Mouse (Mus musculus): Measurements from ENCODE around the gene Cops3.
A peak's percentile ranks its signal among the peaks of the same experiment; 100 is the strongest.

The Cops3 gene

DNA sequence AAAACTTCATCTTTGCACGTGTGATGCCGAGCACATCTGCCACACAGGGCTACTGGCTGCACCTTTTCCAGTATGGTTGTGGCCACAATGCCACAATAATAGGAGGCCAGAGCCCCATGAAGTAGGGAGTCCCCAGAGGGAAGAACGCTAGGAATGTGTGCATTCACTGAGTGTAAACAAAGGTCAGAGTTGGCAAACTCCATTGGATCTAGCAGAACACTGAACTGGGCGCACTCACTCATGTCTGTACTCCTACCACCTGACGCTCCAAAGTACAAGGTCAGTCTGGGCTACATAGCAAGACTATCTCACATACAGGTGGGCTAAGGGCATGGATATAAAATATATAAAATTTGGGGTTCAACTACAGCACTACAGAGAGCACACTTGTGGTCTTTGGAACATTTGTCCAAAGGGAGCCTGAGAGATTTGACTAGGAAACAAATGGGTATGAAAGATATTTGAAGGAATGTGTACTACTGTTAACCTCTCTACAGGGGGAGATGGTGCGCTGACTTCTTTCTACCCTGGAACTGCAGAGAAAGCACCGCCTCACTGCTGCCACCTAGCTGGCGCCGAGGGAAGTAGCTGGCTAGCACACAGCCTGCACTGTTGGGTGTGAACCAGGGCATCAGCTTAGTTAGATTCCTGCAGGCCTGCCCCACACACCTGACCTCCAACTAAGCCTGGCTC lies 61.3 kb downstream of the Cops3 start:
- DNase-seq (ENCODE audit: low spot score in 2 of 2), result peak; percentile 60 to 74

DNA sequence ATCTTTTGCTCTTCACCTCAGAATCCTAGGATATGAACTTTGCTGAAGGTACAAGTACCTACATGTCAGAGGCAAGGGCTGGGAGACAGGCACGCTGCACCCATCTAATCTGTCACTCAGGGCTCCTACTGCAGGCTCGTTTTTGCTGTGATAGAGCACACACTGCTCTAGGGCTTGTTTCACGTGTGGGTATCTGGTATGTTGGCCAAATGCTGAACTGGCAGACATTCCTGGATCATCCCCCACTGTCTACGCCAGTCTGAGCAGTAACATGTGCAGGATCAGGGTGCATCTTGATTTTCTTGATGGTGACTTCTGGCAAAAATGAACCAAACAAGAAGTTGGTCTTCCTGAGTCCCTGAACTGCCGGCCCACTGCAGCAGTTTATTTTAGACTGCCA lies 62.4 kb downstream of the Cops3 start:
- no peak for DNase-seq (ENCODE audit: low spot score in 2 of 2)

DNA sequence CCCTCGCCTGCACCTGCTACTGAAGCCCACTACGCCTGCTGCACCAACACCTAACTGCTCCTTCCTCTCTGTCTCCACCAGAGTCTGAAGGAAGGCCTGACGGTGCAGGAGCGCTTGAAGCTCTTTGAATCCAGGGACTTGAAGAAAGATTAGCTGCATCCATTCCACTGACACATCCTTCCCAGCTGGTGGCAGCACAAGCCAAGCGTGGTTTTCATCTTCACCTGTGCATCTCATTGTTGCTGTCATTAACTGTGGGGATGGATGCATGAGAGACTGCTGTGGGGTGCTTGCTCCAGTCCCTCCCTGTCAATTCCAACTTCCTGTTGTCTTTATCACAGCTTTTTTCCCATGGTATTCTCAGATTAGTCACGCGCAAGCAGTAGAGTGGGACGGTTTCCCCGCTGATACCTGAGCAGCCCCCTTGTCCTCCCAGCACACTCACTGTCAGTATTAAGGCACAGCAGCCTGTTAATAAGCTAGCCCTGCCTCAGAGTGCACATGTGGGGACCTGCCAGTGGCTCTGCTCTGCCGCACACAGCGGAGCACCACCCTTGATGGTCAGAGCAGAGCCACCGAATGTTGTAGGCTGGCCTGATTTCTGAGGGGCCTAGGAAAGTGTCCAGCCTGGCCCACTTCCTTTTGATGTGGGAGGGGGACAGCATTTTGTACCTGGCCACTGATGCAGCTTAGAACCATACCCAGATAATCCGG lies 64.0 kb downstream of the Cops3 start:
- no peak for DNase-seq (ENCODE audit: low spot score in 2 of 2)

DNA sequence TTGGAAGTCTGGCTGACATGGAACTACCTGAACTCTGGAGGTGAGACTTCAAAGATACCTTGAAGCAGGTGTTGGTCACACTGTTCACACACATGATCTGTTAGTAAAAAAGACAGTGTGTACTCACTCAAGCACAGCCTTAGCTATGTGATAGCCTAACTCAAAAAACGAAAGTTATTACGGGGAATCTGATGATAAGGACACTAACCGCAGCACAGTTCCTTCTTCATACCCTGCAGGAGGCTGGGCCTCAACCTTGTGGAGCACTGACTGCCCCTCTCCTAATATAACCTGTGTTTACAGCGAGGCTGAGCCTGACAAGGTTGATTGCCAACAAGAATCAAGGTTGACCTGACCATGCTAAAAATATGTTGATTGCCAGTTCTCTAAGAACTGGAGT lies 65.1 kb downstream of the Cops3 start:
- DNase-seq (ENCODE audit: low spot score in 2 of 2), result no peak

DNA sequence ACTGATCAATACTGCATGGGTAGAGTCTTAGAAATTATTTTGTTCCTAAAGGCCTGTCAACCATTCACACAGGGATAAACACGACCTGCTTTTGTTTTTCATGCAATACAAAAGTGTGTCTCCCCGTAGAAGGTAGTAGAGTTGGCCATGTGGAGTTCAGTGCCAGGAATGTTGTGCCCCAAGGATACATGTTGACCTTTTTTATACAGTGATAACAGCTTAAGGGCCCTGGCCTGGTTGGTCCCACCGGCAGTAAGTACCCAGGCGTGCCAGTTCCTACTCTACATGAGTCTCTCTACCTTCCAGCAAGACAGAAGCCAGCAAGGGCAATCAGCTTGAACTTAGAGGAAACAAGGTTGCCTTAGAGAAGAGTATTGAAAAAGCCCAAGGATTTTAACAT lies 66.7 kb downstream of the Cops3 start:
- no peak for DNase-seq (ENCODE audit: low spot score in 2 of 2)

DNA sequence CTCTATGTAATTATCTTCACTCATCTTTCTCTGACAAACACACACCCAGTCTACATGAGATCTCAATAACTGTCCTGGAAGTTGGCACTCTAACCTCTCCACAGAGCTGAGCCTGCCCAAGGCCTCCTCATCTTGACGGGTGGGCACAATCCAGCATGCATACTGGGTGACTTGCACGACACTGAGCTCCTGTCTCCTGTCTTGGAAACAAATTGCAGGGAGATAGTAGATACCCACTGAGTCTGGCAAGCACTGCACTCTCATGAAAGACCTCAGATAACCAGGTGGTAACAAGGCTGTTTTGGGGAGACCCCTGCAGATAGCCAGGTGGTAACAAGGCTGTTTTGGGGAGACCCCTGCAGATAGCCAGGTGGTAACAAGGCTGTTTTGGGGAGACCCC lies 67.3 kb downstream of the Cops3 start:
- no peak for DNase-seq (ENCODE audit: low spot score in 2 of 2)

DNA sequence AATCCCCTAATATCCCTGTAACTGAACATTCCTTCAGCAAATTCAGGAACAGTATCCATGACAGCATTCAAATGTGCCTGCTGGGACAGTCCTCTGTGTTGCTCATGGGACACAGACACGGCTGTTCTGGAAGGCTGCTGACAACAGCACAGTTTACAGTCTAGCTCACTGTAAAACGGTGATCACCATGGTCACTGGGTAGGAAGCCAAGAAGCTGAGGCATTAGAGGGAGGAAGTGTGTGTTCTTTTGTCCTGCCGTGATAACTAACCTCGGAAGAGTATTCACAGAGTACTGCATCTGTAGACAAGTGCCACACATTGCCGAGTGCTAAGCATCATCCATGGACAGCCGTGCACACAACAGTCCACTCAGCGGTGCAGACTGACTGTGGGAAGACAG lies 68.9 kb downstream of the Cops3 start:
- DNase-seq (ENCODE audit: low spot score in 2 of 2), result no peak

DNA sequence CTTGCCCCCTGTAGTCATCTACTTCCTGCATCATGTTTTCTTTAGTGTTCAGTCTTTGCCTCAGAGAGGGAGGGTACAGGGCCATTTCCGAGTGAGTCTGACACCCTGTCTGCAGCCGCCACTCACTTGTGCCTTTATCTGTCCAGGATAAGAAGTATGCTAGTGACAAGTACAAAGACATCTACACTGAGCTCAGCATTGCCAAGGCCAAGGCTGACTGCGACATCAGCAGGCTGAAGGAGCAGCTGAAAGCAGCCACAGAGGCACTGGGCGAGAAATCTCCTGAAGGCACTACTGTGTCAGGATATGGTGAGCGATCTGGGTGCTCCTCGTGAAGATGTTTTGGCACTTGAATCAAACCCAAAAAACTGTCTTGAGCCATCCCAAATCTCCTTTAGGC lies 69.9 kb downstream of the Cops3 start:
- no peak for DNase-seq (ENCODE audit: low spot score in 2 of 2)

DNA sequence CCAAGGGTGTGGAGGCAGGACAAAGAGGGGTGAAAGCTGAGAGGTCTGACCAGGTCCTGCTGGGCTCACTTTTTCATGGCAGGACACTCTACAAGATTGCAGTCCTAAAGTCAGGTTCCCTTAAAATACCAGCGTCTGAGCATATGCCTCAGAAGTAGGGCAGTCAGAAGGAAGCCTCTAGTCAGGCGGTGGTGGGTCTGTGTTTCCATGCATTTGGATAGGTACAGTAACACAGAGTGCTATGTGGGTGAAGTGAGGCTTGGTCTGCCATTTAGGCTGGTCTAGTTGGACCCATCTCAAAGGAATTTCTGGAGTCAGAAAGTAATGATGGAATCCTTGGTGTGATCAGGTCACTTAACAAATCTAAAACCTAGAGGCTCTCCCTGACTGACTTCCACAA lies 70.3 kb downstream of the Cops3 start:
- no peak for DNase-seq (ENCODE audit: low spot score in 2 of 2)

All from spleen, postnatal 14 days (tissue).